Mouse (Mus musculus): ENCODE results near the gene Tchp. TPM values are rescaled to one million over a fixed set of nuclear protein-coding genes. Genes with fewer than 3 reads are reported as not detected.

Gene Tchp
- 12.5 and 20.2 TPM in 2 replicates for polyA plus RNA-seq (2012; rRNA removed; ENCODE audit: low replicate concordance)

DNA sequence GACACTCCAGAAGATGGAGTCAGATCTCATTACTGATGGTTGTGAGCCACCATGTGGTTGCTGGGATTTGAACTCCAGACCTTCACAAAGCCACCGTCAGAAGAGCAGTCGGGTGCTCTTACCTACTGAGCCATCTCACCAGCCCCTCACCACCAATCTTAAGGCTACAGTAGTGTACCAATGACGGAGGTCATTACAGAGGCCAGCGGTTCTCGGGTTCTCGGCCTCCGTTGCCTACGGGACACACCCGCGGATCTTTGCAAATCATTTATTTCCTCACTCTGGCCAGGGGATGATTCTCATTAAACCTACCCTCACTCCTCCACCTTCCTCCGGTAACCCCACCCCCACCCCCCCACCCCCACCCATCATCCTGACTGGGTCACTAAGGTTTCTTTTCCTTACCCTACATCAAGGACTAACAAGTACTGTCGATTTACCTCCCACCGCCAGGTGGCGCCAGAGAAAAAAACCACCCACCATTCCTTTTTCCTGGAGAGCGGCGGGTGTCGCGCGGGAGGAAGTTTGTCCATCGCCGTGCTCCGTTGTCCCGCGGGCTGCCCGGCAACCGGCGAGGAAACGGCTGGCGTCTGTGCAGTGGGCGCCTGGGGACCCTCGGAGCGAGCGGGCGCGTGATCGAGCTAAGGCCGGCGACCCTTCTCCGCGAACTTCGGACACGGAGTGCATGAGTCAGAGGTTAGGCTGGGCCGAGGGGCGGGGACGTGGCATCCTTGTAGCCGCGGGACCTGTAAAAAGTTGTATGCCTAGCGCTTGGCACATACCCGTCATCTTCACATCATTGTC lies at the start of gene Tchp:
TSS of gene Tchp (plus strand) at position 496 of the 804 bp plus-strand sequence.

DNA sequence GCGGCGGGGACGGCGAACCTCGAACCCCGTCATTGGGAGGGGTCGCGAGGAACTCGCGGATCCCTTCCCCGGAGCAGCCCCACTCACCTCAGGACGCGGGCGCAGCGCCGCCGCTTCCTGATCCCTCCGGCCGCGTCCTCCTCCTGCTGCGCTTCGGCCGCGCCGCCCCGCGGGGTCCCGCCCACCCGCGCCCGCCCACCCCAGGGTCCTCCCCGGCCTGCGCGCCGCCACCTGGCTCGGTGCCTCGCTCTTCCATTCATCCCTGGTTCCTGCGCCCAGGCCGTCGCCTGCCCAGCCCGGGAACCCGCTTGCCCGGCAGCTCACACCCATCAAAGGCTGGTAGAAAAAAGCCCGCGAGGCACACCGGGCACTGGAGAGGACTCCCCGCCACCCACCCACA lies 49.3 kb upstream of the Tchp start, which contains the start of gene Trpv4:
TSS of gene Trpv4 (minus strand) at position 167 of the 400 bp plus-strand sequence.

DNA sequence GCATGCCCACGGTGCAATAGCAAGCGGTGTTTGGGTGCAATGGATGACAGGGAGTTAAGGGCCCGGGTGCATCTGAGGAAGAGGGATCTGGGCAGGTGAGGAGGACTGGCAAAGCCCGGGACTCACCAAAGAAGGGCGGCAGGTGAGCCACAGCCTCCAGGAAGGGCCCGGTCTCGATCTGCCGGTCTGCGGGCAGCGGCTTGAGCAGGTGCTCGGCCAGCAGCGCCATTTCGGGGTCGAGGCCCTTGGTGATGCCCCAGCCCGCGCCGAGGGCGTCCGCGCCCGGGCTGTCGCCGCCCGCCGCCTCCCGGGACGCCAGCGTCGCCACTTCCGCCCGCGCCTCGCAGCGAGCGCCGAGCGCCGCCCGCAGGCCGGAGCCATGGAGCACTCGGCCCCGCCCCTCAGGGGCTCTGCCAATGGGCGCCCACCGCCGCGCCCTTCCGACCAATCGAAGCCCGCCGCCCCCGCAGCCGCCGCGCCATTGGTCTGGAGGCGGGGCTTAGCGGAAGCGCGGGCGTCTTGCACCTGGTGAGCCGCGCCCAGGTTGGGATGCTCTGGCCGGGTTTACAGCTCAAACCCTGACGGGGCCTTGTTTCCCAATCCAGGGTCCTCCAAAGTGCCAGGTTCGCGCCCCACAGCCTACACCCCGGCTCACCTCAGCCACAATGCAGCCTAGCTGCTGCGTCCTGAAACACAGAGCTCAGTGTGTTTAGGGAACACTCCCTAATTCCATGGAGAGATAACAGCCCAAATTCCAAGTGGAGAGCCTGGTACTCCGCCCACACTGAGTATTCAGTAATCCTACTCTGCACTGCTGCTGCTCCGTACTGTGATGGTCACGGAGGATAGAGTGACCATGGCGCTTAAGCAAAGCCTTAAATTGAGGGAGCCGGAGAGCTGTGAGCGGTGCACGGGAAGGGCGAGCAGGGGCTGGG lies 16.7 kb upstream of the Tchp start, which contains the start of gene Gltp:
TSS of gene Gltp (minus strand) at position 352 of the 935 bp plus-strand sequence.

Other genes with a start within 250 kb of the Tchp start
- gene Fam222a, start 139.7 kb upstream of the Tchp start, polyA plus RNA-seq (2012; rRNA removed; ENCODE audit: low replicate concordance), result 2.0 and 3.0 TPM in 2 replicates
- gene Trpv4, start 49.3 kb upstream of the Tchp start, polyA plus RNA-seq (2012; rRNA removed; ENCODE audit: low replicate concordance), result 17.5 and 22.4 TPM in 2 replicates
- gene Gltp, start 16.8 kb upstream of the Tchp start, polyA plus RNA-seq (2012; rRNA removed; ENCODE audit: low replicate concordance), result 114 and 148 TPM in 2 replicates
- gene Ankrd13a, start 66.9 kb downstream of the Tchp start, polyA plus RNA-seq (2012; rRNA removed; ENCODE audit: low replicate concordance), result 56.3 and 68.3 TPM in 2 replicates
- gene Git2, start 67.8 kb downstream of the Tchp start, polyA plus RNA-seq (2012; rRNA removed; ENCODE audit: low replicate concordance), result 61.9 and 72.9 TPM in 2 replicates
- 27.1 and 30.7 TPM in 2 replicates for gene 1500011B03Rik, start 115.7 kb downstream of the Tchp start, polyA plus RNA-seq (2012; rRNA removed; ENCODE audit: low replicate concordance)
- not detected in 2 replicates for gene 4930519G04Rik, start 145.9 kb downstream of the Tchp start, polyA plus RNA-seq (2012; rRNA removed; ENCODE audit: low replicate concordance)
- gene Gm9936, start 150.9 kb downstream of the Tchp start, polyA plus RNA-seq (2012; rRNA removed; ENCODE audit: low replicate concordance), result 0.09 TPM in 1 of 2 replicates, not detected in the other
- 21.5 and 41.6 TPM in 2 replicates for gene Oasl2, start 189.2 kb downstream of the Tchp start, polyA plus RNA-seq (2012; rRNA removed; ENCODE audit: low replicate concordance)
- gene Oasl1, start 215.5 kb downstream of the Tchp start, polyA plus RNA-seq (2012; rRNA removed; ENCODE audit: low replicate concordance), result 6.8 and 11.6 TPM in 2 replicates
- gene 2210016L21Rik, start 234.4 kb downstream of the Tchp start, polyA plus RNA-seq (2012; rRNA removed; ENCODE audit: low replicate concordance), result 16.4 and 30.7 TPM in 2 replicates